Mouse (Mus musculus): ENCODE results near the gene Mmp23.
"Not testable (repeated sequence)": the region's sequence is repeated elsewhere in the genome, so short reads cannot be mapped to it uniquely, and the experiment has no call there.

Gene Mmp23

DNA sequence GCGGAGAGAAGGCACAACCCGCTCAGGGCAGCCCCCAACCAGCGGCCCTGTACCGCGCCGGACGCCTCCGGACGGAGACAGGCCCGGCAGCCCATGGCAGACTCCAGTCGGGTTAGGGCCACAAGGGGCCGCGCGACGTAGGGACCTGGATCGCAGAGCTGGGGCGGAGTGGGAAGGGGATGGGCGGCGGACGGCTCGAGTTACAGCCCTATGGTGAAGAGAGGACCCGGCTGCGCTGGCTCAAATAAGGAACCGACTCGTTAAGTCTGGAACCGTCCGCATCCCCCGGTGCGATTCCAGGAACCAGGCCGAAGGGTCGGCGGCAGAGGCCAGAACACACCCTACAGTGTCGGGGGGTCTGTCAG, at the start of gene Mmp23:
Gene Mmp23 (minus strand): TSS at position 299 of the 365 bp plus-strand sequence.
- DNase-seq = peak; percentile 36

DNA sequence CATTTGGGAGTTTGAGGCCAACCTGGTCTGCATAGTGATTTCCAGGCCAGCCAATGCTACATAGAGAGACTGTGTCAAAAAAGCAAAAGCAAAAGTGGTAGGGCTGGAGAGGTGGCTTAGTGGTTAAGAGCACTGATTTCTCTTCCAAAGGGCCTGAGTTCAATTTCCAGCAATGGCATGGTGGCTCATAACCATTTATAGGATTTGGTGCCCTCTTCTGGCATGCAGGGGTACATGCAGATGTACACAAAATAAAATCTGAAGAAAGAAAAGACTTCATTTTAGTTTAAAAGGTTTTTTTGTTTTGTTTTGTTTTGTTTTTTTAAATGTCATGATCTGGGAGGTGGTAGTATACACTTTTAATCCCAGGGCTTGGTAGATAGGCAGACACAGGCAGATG, 47.2 kb upstream of the Mmp23 start:
- no peak for DNase-seq

- no peak for DNase-seq
Observed at GRCm38 (mm10) chr4:155696261-155697255, 43.4 kb upstream of the Mmp23 start.

DNA sequence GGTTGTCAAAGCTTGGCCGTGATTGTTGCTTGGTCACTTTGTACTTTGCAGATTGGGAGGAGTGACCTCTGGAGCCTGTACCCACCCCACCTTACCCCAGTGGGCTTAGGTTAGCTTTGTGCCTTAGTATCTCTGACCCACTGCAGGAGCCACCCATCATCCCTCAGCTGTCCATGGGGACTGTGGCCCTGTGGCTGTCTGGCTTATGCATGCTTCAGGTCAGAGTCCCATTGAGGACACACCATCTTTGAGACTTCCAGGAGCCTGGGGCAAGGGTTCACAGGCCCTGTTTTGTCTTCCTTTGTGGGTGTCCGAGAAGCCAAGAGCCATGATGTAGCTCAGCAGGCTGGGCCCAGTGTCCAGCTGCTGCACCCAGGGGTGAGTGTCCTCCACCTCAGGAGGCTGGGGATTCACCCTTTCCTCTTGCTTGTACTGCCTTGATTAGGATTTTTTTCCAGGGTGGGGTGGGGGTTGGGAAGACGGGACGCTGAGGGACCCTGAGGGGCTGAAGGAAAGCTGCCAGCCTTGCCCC, 42.4 kb upstream of the Mmp23 start:
- DNase-seq = no peak

DNA sequence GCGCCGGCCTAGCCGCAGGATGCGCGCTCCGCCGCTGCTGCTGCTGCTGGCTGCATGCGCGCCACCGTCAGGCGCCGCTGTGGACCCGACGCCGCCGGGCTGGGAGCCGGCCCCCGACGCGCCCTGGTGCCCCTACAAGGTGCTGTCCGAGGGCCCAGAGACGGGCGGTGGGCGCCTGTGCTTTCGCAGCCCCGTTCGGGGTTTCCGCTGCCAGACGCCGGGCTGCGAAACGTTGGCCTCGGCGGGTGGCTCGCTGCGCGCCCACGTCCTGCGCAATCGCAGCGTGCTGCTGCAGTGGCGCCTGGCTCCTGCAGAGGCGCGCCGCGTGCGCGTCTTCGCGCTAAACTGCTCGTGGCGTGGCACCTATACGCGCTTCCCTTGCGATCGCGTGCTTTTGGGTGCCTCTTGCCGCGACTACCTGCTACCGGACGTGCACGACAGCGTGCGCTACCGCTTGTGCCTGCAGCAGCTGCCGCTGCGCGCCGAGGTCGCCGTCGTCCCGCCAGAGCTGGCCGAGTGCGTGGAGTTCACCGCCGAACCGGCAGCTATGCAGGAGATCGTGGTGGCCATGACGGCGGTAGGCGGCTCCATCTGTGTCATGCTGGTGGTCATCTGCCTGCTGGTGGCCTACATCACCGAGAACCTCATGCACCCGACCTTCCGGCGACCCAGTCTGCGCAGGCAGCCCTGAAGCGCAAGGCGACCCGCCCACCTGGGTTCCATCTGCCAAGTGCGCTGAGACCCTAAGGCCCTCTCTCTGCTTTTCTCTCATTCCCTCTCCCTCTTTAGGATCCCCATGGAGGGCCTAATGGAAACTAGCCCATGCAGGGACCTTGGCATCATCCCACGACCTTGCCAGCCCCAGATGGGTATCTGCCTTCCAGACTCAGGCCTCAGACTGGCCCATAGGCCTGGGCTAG, 41.6 kb upstream of the Mmp23 start:
- peak; percentile 86 for DNase-seq

- DNase-seq = peak; percentile 80
Observed at GRCm38 (mm10) chr4:155694111-155694481, 40.9 kb upstream of the Mmp23 start, which contains the start of gene Fndc10. Gene Fndc10 (plus strand): TSS chr4:155694342.

- no peak for DNase-seq
Observed at GRCm38 (mm10) chr4:155692421-155692820, 39.2 kb upstream of the Mmp23 start.

- no peak for DNase-seq
Observed at GRCm38 (mm10) chr4:155690571-155691375, 37.6 kb upstream of the Mmp23 start.

DNA sequence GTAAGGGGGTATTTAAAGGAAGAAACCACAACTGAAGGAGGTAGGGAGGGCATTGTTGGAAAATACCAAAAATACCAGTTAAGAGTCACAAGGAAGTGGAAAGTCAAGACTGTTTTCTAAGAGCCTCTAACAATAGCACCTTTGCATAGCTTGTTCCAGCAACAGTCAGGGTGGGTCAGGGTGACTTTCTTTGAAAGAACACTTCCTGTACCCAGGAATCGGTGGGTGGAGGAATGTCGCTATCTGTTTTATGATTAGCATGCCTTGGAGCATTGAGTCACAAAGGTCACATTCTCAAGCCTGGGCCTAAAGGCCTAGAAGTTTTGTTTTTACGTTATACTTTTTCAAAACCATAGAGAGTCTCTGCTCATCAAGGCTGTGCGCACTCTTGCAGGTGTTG, 34.6 kb upstream of the Mmp23 start:
- not testable (repeated sequence) for DNase-seq

DNA sequence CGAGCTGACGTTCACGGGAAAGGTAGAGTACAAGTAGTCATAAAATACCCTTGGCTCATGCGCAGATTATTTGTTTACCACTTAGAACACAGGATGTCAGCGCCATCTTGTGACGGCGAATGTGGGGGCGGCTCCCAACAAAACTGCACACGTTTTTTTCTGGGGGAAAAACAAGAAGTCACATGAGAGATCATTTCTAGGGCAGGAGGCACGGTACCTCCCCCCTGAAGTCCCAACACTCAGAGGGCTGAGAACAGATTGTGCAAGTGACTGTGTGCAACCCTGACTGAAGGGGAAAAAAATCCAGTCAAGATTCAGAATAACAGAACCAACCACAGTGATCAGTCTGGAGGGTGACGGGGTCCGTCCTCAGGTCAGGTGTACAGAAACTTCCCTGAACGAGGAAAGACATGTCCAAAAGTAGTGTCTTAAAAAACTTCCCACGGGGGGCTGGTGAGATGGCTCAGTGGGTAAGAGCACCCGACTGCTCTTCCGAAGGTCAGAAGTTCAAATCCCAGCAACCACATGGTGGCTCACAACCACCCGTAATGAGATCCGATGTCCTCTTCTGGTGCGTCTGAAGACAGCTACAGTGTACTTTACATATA, 30.6 kb upstream of the Mmp23 start:
- not testable (repeated sequence) for DNase-seq

- DNase-seq = peak; percentile 50
Observed at GRCm38 (mm10) chr4:155675991-155676390, 22.8 kb upstream of the Mmp23 start.

DNA sequence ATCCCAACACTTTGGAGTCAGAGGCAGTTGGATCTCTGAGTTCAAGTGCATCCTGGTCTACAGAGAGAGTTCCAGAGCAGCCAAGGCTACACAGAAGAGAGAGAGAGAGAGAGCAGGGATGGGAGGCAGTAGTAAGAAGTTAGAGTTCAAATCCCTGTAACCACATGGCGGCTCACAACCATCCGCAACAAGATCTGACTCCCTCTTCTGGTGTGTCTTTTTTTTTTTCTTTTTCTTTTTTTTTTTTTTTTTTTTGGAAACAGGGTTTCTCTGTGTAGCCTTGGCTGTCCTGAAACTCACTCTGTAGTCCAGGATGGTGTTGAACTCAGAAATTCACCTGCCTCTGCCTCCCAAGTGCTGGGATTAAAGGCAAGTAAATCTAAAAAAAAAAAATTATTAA, 18.9 kb upstream of the Mmp23 start:
- DNase-seq = no peak

DNA sequence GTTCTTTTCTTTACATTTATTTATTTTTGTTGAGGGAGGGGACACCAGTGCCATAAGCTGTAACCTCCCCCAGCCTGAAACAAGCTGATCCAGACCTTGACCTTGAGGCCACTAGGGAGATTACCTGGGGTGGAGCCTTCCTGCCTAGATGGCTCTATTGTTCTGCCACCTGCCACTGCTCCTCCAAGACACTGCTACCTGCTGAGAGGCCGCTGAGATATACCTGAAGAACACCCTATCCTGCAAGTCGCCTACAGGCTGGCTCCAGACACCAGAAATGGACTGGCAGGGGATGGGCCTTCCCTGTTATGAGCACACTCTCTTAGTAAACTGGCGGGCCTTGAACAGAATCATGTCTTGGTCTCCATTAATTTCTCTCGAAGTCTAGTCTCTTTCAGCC, 17.1 kb upstream of the Mmp23 start:
- not testable (repeated sequence) for DNase-seq

GRCm38 (mm10) chr4:155669598-155670075, 16.5 kb upstream of the Mmp23 start:
- no peak for DNase-seq

GRCm38 (mm10) chr4:155668689-155669597, 15.8 kb upstream of the Mmp23 start, which contains the start of gene Mib2:
Gene Mib2 (minus strand): TSS chr4:155669198.
- peak; percentile 98 for DNase-seq

GRCm38 (mm10) chr4:155666903-155667302, 13.7 kb upstream of the Mmp23 start:
- no peak for DNase-seq

- DNase-seq = no peak
Observed at GRCm38 (mm10) chr4:155660641-155661040, 7.5 kb upstream of the Mmp23 start.

DNA sequence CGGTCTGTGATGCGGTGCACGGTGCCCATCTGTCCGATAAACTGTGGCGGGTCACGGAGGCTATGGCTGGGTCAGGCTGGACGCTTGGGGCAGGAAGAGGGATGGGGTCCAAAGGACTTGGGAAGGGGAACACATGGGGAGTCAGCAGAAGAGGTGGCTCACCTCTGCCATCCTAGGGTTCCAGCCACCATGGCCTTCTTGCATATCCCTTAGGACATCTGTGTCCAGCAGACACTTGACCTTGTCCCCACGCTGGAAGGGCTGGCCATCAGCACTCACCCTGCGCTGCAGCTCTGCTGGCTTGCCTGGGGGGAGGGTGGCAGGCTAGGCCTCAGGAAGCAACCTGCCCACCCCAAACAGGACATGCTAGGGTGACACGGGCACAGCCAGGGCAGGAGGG, 5.8 kb upstream of the Mmp23 start:
- DNase-seq = no peak

DNA sequence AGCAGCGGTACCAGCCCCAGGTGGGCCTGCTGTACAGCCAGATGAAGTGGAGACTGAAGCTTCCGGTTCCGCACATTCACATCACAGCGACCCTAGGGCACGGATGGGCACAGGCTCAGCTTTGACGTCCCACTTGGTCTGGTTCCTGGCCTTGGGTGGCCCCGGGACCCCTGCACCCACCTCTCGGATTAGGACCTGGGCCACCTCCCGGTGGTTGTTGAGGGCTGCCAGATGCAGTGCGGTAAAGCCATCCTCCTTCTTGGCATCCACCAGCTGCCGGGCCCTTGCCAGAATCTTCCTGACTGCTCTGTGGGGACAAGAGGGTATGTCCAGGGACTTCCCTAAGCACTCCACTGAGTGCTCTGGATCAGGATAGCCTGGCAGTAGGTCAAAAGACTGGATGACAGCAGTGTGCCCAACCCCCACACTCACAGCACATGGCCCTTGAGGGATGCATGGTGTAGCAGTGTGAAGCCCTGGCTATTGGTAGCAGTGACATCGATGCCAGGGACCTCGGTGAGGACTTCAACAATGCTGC, 3.1 kb upstream of the Mmp23 start:
- DNase-seq = no peak

Measured in thymus, postnatal 4 days (tissue).